Mouse (Mus musculus): ENCODE data around the gene Stap1.

The Stap1 gene

GRCm38 (mm10) chr5:86128749-86129148 lies 57.2 kb downstream of the Stap1 start:
- no peak for DNase-seq (ENCODE audit: low spot score)

- no peak for DNase-seq (ENCODE audit: low spot score)
Observed at GRCm38 (mm10) chr5:86129828-86130227, 58.3 kb downstream of the Stap1 start.
